Mouse (Mus musculus) cortical plate, adult 2 months (tissue): ENCODE results near the gene Trmt10c. TPM values are rescaled to one million over a fixed set of nuclear protein-coding genes. Genes with fewer than 3 reads are reported as not detected.

Experiments used
- H3K27ac ChIP-seq: fragments of 200-500 bp; 2 replicates; pipeline ENCODE4 v1.5.1; 2012; ENCODE audit warnings: low read length, control low read depth, inconsistent platforms; ENCODE audit not compliant: insufficient read depth
- H3K4me1 ChIP-seq: fragments of 200-500 bp; 2 replicates; pipeline ENCODE4 v1.6.1; 2011; ENCODE audit warnings: low read length; ENCODE audit not compliant: control insufficient read depth, insufficient read depth
- H3K4me3 ChIP-seq: fragments of 200-500 bp; 2 replicates; pipeline ENCODE4 v1.5.1; 2011; ENCODE audit warnings: mild to moderate bottlenecking, low read length, control low read depth; ENCODE audit not compliant: insufficient read depth
- CTCF ChIP-seq: fragments of 200-500 bp; IDR thresholded peaks from 2 replicates; pipeline ENCODE4 v1.5.1; 2011; ENCODE audit warnings: mild to moderate bottlenecking, control low read depth, low read length; ENCODE audit not compliant: insufficient read depth; ENCODE audit errors: extremely low read depth
- POLR2A ChIP-seq: fragments of 200-500 bp; IDR thresholded peaks from 2 replicates; pipeline ENCODE4 v1.6.1; 2011; ENCODE audit warnings: mild to moderate bottlenecking, low read length, control low read depth; ENCODE audit not compliant: insufficient read depth; ENCODE audit errors: extremely low read depth
- polyA plus RNA-seq: library from polyadenylated mRNA; depleted of rRNA; stranded (reverse); fragments of >200 nt; gene quantifications from 2 replicates; pipeline ENCODE4 v1.2.3, GENCODE M21; 2012

Gene Trmt10c
- polyA plus RNA-seq, 1 experiment = 5.7 TPM

DNA sequence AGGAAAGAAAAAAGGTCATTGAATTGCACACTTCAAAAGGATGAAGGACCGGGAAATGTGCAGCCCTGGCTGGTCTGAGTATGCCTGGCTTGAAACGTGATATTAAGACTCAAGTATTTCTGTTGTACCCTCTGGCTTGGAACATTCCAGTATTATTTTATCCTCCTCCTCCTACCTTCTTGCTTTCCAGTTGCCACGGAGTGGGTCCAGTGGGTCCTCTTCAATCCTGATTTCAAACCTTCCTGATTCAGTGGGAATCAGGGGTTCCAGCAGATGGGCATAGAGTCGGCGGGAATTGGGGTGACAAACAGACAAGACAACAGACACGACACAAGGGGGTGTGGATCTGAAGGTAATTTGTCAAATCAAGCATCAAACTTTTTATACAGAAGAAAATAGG lies 34.9 kb upstream of the Trmt10c start:
- peaks cover 4% of the 10 kb centered on the region; the same call in 1 of the 2 replicates for H3K4me1 ChIP-seq
- no peak overlapping the region for H3K4me3 ChIP-seq
- no peak for TF ChIP-seq CTCF
- no peak for TF ChIP-seq POLR2A
- no peak overlapping the region for H3K27ac ChIP-seq

DNA sequence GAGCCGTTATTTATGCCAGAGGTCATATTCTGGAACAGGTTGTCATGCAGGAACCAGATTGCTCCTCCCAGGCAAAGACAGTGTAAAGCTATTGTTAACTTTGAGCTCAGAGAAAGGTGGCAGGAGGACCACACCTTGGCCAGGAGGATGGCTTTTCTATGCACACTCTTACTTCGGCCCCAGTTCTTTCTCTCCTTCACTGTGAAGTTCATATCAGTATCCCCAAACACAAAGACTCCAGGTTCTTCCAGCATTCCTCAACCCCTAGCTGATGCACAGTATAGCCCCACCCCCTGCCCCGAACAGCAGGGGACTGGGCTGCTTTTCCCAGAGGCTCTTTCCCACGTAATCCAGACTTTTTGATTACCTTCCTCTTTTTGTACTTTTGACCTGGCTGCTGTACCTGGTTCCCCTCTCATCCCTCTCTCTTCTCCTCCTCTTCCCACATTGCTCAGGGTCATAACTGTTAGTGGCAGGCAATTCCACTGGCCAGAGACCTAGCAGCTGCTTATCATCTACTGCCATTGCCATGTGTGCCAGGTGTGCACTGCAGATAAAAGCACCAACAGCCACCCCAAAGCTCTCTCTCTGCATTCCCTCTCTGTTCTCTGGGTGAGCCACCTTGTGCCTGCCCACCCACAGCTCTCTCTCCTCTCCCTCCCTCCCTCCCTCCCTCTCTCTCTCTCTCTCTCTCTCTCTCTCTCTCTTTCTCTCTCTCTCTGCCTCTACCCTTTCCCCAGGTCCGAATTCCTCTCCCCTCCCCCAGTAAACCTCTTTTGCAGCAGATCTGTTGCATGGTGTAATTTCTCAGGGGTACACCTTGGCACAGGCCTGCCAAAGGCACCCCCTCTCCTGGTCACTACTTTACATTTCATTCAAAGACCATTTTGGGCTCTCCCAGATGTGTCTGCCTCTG lies 34.0 kb upstream of the Trmt10c start:
- no peak overlapping the region for H3K4me3 ChIP-seq
- TF ChIP-seq POLR2A = no peak
- TF ChIP-seq CTCF = no peak
- H3K4me1 ChIP-seq = peaks cover 4% of the 10 kb centered on the region; the same call in 1 of the 2 replicates
- H3K27ac ChIP-seq = no peak overlapping the region

- Histone ChIP-seq H3K27ac (no peak overlapping the region), H3K4me1 (no peaks in the 10 kb centered on the region), H3K4me3 (no peak overlapping the region)
- TF ChIP-seq POLR2A (no peak), CTCF (no peak)
Observed at GRCm38 (mm10) chr16:56068523-56069070, 31.0 kb upstream of the Trmt10c start.

DNA sequence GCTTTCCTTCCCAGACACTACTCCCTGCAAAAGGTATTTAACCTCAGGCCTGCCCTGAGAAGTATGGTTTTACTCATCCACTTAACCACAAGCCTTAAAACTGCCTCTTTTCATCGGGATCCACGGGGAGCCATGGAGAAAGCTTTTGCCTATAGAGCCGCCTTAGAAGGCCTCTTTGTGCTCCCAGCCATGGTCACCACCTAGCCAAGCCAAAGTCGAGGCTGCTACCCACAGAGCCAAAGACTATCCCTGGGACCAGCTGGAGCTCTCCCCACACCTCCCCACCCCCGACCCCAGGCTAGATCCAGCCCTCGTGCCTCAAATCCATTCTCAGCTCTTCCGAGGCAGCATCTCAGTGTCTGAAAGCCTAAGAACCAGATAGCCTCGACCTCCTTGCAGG lies 28.5 kb upstream of the Trmt10c start:
- H3K27ac ChIP-seq = no peak overlapping the region
- no peaks in the 10 kb centered on the region for H3K4me1 ChIP-seq
- no peak for TF ChIP-seq POLR2A
- no peak for TF ChIP-seq CTCF
- H3K4me3 ChIP-seq = no peak overlapping the region

- H3K27ac ChIP-seq = no peak overlapping the region
- TF ChIP-seq POLR2A (peak; percentile 27; the same call in 1 of the 2 replicates), CTCF (peak; percentile 45)
Observed at GRCm38 (mm10) chr16:56064334-56064990, 26.8 kb upstream of the Trmt10c start.

DNA sequence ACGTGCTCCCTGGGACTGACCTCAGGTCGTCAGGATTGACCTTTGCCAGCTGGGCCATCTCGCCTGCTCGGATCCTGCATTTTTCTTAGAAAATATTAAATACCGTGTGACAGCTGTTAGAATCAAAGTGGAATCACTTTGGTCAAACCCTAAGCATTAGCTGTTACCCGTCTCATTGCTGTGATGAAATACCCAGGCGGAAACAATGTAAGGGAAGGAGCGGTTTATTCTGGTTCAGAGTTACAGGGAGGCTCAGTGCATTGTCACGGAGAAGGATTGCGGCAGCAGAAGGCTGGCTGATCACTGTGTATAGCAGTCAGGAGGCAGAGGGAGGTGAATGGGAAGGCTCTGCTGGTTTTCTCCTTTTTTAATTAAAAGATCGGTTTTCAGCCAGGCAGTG lies 25.4 kb upstream of the Trmt10c start:
- TF ChIP-seq POLR2A = no peak
- TF ChIP-seq CTCF = no peak

More at GRCm38 (mm10) chr16:56064334-56064990, 26.8 kb upstream of the Trmt10c start:
- Histone ChIP-seq H3K4me3 (peak overlapping the region; percentile 25; the same call in 1 of the 2 replicates), H3K4me1 (no peaks in the 10 kb centered on the region)

GRCm38 (mm10) chr16:56061995-56062594 lies 24.5 kb upstream of the Trmt10c start:
- TF ChIP-seq CTCF (no peak), POLR2A (no peak)
- H3K4me3 ChIP-seq = no peak overlapping the region
- no peak overlapping the region for H3K27ac ChIP-seq
- H3K4me1 ChIP-seq = no peaks in the 10 kb centered on the region

More for the DNA sequence above, 25.4 kb upstream of the Trmt10c start:
- Histone ChIP-seq H3K27ac (no peak overlapping the region), H3K4me3 (no peak overlapping the region), H3K4me1 (no peaks in the 10 kb centered on the region)

DNA sequence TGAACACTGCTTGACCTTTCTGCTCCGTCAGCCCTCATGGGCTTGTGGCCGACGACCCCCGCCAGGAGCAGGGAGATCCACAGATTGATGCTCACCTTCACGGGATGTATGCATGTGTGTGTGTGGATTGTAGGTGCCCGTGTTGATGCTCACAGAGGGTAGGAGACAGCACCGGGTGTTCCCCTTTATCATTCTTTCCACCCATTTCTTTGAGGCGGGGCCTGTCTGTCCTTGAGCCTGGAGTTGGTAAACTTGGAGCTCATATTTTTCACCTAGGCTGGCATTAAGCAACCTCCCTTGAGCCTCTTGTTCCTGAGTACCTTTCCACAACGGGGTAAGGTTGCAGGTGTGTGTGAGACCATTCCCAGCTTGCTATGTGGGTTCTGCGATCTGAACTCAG lies 20.5 kb upstream of the Trmt10c start:
- H3K4me1 ChIP-seq = no peaks in the 10 kb centered on the region
- no peak overlapping the region for H3K27ac ChIP-seq
- no peak overlapping the region for H3K4me3 ChIP-seq
- TF ChIP-seq CTCF = no peak
- TF ChIP-seq POLR2A = no peak

DNA sequence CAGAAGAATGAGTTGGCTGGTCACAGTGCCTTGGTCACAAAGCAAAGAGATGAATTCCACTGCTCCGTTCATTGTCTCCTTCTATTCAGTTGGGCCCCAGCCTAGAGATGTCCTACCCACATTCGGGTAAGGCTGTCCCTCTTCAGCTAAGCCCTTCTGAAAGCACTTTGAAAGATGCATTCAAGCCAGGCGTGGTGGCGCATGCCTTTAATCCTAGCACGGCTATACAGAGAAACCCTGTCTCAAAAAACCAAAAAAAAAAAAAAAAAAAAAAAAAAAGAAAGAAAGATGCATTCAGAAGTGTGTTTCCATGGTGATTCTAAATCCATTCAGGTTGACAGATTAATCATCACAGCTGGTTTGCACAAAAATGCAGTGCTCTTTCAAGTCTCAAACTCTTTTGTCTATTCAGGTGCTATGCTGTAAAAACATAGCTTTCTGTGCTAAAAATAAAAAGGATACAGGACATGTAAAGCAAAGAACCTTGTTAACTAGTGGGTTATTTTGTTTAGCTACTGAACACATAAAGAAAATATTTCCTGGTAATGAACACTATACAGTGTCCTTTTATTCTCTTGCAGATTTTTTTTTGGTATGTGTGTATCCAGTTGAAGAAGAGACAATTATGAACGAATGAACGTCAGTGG lies 19.4 kb upstream of the Trmt10c start:
- no peak overlapping the region for H3K4me3 ChIP-seq
- H3K4me1 ChIP-seq = no peaks in the 10 kb centered on the region
- no peak overlapping the region for H3K27ac ChIP-seq
- TF ChIP-seq CTCF = no peak
- TF ChIP-seq POLR2A = no peak
